Mouse (Mus musculus): ENCODE results near the gene Cyp26b1.
"Not testable (repeated sequence)": the region's sequence is repeated elsewhere in the genome, so short reads cannot be mapped to it uniquely, and the experiment has no call there.

Cyp26b1 gene

DNA sequence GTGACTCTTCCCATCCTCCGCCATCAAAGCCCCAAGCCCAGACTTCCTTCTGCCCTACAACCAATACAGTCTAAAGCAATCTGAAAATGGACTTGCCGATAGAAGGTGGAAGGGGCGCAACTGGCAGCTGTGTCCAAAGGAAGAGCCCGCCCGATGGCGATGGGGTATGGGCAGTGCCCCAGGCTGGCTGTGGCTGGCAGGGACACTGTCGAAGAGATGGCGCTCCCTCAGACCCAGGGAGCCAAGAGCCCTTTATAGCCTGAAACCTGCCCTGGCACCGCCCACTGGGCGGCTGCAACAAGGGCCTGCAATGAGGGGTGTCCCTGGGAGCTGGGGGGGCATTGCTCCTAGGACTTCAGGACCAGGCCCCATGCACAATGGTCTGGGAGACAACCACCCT is at the start of gene Cyp26b1:
TSS of gene Cyp26b1 (minus strand) at position 216 of the 400 bp plus-strand sequence.
- no peak for DNase-seq (ENCODE audit: low read depth, low spot score)

DNA sequence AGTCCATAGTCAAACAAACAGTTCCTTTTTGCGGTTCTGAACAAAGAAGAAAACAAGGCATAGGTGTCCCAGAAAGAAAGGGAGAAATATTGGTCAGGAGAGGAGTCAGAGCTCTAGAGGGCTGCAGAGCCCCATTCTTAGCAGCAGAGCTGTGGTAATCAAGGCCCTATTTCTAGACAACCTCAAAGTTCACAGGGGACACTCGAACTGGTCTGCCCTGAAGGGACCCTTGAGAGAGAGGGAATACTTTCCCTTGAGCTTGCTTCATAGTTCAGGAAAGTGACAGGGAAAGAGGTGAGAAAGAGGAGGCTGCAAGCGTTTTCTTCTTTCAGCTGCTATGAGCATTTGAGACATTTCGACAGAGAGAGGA is 47.3 kb upstream of the Cyp26b1 start:
- DNase-seq (ENCODE audit: low read depth, low spot score), result no peak

- peak; percentile 5 for DNase-seq (ENCODE audit: low read depth, low spot score)
Observed at GRCm38 (mm10) chr6:84640324-84641061, 46.8 kb upstream of the Cyp26b1 start.

GRCm38 (mm10) chr6:84638206-84638605 is 44.5 kb upstream of the Cyp26b1 start:
- no peak for DNase-seq (ENCODE audit: low read depth, low spot score)

DNA sequence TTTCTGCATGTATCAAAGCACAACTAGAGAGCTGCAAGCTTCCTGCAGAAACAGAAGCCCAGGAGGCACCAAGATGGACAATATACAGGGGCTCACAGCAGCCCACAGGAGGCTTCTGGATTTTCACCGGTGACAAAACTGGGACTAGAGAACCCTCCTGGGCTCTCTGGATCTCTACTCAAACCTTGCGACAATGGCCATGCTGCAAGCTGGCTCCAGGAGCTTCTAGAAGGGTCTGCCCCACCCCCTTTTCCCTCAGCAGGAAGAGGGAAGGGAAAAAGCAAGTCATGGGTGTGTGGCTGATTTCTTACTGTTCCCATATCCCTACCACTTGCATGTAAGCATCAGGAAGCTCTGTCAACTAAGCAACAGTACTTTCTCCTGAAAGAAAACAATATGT is 37.9 kb upstream of the Cyp26b1 start:
- no peak for DNase-seq (ENCODE audit: low read depth, low spot score)

GRCm38 (mm10) chr6:84630276-84630675 is 36.6 kb upstream of the Cyp26b1 start:
- no peak for DNase-seq (ENCODE audit: low read depth, low spot score)

DNA sequence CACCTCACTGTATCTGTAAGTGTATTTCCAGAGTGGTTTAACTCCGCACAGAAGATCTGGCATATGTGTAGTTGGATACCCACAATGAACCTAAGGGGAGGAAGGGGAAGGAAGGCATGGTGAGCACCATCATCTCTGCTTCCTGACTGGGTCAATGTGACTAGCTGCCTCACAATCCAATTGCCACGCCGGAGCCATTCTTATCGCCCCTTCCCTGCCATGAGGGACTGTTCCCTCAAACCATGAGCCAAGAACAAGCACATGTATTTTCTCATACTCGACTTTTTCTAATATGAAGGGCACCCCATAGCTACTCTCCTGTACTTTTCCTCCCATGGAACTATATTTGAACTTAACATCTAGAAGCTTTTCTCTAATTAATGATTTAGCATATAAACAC is 35.1 kb upstream of the Cyp26b1 start:
- no peak for DNase-seq (ENCODE audit: low read depth, low spot score)

DNA sequence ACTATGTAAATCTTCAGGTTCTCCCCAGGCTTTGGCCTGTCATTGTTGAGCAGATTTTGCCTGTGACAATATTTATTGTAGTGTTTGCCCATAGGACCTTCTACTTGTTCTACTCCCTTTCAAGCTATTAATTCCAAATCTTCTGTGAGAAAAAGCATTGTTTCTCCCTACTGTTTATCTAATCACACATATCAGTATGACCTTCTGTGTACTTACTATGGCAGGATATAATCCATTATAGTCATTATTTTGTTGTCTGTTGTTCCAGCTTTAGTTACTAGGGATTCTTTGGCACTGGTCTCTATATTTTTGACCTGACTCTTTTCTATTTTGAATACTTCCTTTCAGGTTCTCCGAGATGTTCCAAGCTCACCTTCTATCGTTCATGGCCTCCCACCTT is 32.7 kb upstream of the Cyp26b1 start:
- DNase-seq (ENCODE audit: low read depth, low spot score), result no peak

DNA sequence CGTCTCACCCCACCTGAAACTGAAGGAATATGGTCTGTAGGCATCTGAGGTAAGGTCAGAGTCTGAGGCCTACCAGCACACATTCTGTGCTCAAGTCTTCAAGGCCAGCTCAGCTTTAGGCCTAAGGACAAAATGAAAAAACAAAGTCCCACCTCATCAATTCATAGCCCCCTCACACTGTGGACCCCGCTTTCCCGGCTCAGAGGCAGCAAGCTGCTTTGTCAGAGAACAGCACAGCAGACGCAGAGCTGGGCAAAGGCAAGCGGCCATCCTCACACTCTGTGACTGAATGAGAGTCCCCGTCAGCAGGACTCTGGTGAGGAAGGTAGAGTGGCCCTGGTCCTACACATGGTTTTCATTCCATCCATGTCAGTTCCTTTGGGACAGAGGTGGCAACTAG is 25.5 kb upstream of the Cyp26b1 start:
- DNase-seq (ENCODE audit: low read depth, low spot score), result no peak

GRCm38 (mm10) chr6:84617051-84617450 is 23.3 kb upstream of the Cyp26b1 start:
- no peak for DNase-seq (ENCODE audit: low read depth, low spot score)

DNA sequence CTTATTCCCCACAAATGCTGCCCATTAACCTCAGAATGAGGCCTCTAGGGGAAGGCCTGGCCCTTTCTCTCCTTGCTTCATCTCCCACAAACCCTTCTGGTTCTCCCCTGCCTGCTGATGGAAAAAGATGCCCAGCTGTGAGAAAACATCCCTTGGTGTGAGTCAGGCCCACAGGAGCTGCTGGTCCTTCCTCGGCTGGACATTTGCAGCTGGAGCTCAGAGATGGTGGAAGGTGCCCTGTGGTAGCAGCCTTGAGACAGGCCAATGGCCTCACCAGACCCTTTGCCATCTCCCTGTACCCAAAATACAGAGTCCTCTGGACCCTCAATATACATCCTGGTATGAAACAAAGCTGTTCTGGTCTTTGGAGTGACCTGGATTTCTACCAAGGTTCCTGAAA is 22.9 kb upstream of the Cyp26b1 start:
- no peak for DNase-seq (ENCODE audit: low read depth, low spot score)

DNA sequence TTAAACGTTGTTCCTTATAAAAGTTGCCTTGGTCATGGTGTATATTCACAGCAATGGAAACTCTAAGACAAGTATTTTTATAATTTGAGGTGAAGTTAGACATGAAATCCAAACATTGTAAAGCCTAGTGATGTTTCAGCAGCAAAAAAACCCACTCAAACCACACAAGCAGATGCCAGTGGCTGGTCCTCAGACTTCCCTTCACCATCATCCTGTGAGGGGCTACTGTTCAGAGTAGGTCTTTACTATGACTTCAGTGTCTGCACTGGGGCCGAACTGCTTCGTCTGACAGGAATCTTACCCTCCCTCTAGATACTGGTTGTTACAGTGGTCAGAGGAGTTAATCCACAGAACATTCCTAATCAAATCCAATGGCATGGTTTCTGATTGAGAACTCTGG is 19.9 kb upstream of the Cyp26b1 start:
- DNase-seq (ENCODE audit: low read depth, low spot score), result no peak

GRCm38 (mm10) chr6:84601136-84601889 is 7.6 kb upstream of the Cyp26b1 start:
- DNase-seq (ENCODE audit: low read depth, low spot score), result peak; percentile 9

DNA sequence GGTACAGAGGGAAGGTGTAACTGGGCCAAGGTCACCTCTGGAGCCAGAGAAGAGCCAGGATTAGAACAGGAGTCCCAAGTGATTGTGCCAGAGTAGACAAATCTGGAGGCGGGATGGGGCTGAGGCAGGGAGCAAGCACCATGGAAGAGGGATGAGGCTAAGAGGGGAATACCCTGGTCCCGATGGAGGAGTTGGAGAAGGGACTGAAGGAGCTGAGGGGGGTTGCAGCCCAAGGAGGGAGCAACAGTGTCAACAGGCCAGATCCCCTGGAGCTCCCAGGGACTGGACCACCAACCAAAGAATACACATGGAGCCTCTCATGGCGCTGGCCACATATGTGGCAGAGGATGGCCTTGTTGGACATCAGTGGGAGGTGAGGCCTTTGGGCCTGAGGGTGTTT is 5.6 kb upstream of the Cyp26b1 start:
- DNase-seq (ENCODE audit: low read depth, low spot score), result not testable (repeated sequence)

- no peak for DNase-seq (ENCODE audit: low read depth, low spot score)
Observed at GRCm38 (mm10) chr6:84598725-84599124, 5.0 kb upstream of the Cyp26b1 start.

GRCm38 (mm10) chr6:84594626-84595025 is 918 bp upstream of the Cyp26b1 start:
- no peak for DNase-seq (ENCODE audit: low read depth, low spot score)

DNA sequence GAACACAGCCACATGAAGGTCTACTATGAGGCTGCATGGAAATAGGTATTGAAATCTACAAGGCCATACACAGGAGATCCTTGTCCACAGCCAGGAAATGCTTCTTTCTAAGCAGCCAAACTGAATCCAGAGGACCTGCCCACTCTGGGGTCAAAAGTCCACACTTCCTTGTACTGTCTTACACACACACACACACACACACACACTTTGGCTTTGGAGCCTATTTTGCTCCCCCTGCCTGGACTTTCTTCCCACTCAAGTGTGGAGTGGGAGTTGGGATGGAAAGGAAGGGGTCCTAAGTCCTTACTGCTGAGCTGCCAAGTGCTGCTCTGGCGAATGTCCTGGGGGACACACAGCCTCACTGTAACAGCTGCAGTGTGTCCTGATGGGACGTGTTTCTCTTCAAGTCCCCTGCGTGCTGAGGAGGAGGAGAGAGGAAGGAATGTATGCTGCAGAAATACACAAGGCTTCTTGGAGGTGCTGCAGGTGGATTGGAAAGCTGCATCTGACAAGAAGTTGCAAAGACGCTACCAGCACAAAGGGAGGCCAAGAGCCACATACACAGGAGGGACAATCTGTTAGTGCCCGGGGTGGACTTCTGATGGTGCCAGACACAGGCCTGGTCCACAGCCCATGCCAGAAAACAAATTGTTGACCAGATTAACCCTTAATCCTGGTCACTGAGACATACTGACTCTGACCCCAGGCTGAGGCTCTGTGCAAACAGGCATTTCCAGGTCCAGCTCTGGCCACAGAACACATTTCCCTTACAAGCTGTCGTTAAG is 2.6 kb downstream of the Cyp26b1 start:
- DNase-seq (ENCODE audit: low read depth, low spot score), result no peak

DNA sequence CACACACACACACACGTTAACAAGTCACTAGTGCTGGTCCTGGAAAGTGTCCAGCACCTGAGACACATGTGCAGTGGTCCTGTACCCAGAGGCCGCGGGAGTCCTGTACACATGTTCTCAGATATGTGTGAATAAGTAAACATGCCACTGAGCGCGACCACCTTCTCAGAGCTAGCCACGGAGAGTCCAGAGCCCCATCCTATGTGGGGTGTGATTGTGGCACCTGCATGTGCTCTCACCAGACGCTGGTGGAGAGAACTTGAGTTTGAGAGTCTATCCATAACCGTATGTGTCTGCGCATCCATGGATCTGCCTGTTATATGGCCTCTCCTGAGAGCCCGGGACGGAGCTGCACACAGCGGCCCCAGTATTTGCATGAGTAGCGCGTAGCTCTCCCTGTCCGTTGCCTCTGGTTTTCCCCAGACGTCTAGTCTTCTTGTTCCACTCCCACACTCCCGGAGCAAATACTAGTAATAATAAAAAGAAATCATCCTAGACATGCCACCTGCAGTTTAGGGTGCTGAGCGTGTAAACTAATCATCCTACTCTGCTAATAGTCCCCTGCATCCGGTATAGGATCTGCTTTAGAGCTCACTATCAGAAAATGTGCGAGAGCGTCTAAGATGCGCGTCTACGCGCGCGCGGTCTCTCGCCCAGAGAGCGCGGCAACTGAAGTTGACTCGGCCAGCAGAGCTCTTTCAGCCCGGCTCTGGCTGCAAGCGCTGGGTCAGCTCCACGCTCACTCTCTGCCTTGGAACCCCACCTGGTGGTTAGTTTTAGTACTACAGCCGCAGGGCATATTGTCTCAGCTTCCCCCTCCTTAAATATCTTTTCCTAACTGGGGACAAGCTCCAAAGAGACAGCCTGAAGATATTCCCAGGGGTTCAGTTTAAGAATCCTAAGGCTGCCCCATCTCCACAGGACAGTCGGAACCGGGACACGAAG is 3.7 kb downstream of the Cyp26b1 start:
- DNase-seq (ENCODE audit: low read depth, low spot score), result peak; percentile 90

DNA sequence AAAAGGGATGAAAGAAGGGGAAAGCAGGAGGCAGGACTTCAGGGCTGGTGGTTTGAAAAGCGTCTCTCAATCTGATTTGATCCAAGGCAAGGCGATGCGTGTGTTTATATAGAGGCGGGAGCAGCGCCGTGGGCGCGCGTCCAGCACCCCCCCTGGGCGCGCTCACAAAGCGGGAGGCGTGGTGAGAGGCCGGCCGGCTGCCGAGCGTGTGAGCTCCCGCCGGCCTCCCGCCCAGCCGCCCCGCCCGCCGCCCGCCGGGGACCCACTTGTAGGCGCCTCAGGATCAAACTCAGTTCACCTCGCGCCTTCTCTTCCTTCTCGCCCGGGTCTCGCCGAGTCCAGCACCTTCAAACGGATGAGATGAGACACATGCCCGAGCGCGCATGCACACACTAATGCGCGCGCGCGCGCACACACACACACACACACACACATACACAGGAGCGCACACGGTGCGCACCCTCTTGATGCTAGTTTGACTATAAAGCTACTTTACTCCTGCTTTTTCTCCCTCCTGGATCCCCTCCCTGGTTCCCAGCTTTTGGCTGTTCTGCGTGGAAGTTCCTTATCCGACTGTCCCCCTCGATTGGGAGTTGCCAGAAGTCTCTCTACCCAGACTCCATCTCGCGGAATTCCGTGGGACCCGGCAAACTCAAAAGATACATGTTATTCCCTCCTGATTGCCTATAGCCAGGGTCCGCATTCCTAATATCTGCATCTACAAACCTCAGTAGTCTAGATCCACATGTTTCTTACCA is 4.6 kb downstream of the Cyp26b1 start:
- DNase-seq (ENCODE audit: low read depth, low spot score), result peak; percentile 78

DNA sequence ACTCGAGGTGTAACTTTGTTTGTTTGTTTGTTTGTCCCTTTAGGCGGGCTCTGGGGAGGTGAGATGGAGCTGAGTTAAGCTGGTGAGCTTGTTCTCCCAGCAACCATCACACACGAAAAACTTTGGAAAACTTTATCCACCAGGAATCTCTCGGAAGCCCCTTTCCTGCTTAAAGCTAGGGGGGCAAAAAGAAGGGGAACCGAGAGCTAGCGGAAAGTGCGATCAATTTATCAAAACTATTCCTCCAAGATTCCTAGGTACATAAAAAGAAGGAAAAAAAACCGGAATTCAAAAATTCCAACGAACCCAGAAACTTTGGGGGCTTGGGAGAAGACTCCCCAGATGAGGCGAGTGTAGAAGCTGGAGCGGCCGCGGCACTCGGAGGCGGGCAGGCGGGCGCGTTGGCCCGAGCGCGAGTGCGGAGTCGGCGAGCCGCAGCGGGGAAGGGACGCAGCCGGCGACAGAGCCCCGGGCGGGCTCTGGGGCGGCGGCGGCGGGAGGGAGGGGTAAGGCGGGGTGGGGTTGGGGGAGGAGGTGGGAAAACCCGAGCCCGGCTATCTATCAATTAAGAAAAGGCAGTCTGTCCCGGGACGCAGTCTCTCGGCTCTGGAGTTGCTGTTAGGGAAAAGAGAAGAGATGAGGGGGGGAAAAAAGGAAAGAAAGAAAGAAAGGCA is 5.3 kb downstream of the Cyp26b1 start:
- DNase-seq (ENCODE audit: low read depth, low spot score), result peak; percentile 53

Measured in ZHBTc4 (cell line).